Mouse (Mus musculus): ENCODE measurements around the gene Cadps2. TPM values are rescaled to one million over a fixed set of nuclear protein-coding genes. Genes with fewer than 3 reads are reported as not detected.

Cadps2 gene
- total RNA-seq (2015) (not detected in 2 replicates), total RNA-seq (2017) (0.04 TPM in 1 of 2 replicates, not detected in the other)

- ATAC-seq (ENCODE audit: poor library complexity, severe bottlenecking) = peak; percentile 40
Measured at GRCm38 (mm10) chr6:23839009-23839811, at the start of gene Cadps2. Gene Cadps2, minus strand, starts transcription at chr6:23839421.

- ATAC-seq (ENCODE audit: poor library complexity, severe bottlenecking) = no peak
Measured at GRCm38 (mm10) chr6:23886418-23886817, 47.2 kb upstream of the Cadps2 start.

GRCm38 (mm10) chr6:23876765-23877408 lies 37.7 kb upstream of the Cadps2 start:
- ATAC-seq (ENCODE audit: poor library complexity, severe bottlenecking) = no peak

GRCm38 (mm10) chr6:23876363-23876762 lies 37.1 kb upstream of the Cadps2 start:
- ATAC-seq (ENCODE audit: poor library complexity, severe bottlenecking) = no peak

GRCm38 (mm10) chr6:23873812-23874211 lies 34.6 kb upstream of the Cadps2 start:
- ATAC-seq (ENCODE audit: poor library complexity, severe bottlenecking) = no peak

- no peak for ATAC-seq (ENCODE audit: poor library complexity, severe bottlenecking)
Measured at GRCm38 (mm10) chr6:23873231-23873630, 34.0 kb upstream of the Cadps2 start.

GRCm38 (mm10) chr6:23869971-23870370 lies 30.8 kb upstream of the Cadps2 start:
- ATAC-seq (ENCODE audit: poor library complexity, severe bottlenecking) = no peak

GRCm38 (mm10) chr6:23866298-23866697 lies 27.1 kb upstream of the Cadps2 start:
- no peak for ATAC-seq (ENCODE audit: poor library complexity, severe bottlenecking)

GRCm38 (mm10) chr6:23853464-23853863 lies 14.2 kb upstream of the Cadps2 start:
- no peak for ATAC-seq (ENCODE audit: poor library complexity, severe bottlenecking)

GRCm38 (mm10) chr6:23840001-23840400 lies 780 bp upstream of the Cadps2 start:
- ATAC-seq (ENCODE audit: poor library complexity, severe bottlenecking) = no peak

GRCm38 (mm10) chr6:23838401-23839008 lies 716 bp downstream of the Cadps2 start:
- ATAC-seq (ENCODE audit: poor library complexity, severe bottlenecking) = 0 out of 2 replicates have a peak, but pooled peaks have one; percentile 15

- no peak for ATAC-seq (ENCODE audit: poor library complexity, severe bottlenecking)
Measured at GRCm38 (mm10) chr6:23837631-23838030, 1.6 kb downstream of the Cadps2 start.

- no peak for ATAC-seq (ENCODE audit: poor library complexity, severe bottlenecking)
Measured at GRCm38 (mm10) chr6:23837127-23837526, 2.1 kb downstream of the Cadps2 start.

GRCm38 (mm10) chr6:23836694-23837093 lies 2.5 kb downstream of the Cadps2 start:
- ATAC-seq (ENCODE audit: poor library complexity, severe bottlenecking) = no peak

GRCm38 (mm10) chr6:23835552-23835951 lies 3.7 kb downstream of the Cadps2 start:
- ATAC-seq (ENCODE audit: poor library complexity, severe bottlenecking) = no peak

GRCm38 (mm10) chr6:23830741-23831140 lies 8.5 kb downstream of the Cadps2 start:
- ATAC-seq (ENCODE audit: poor library complexity, severe bottlenecking) = no peak

- ATAC-seq (ENCODE audit: poor library complexity, severe bottlenecking) = no peak
Measured at GRCm38 (mm10) chr6:23829338-23829737, 9.9 kb downstream of the Cadps2 start.

- no peak for ATAC-seq (ENCODE audit: poor library complexity, severe bottlenecking)
Measured at GRCm38 (mm10) chr6:23821819-23822218, 17.4 kb downstream of the Cadps2 start.

GRCm38 (mm10) chr6:23810087-23810486 lies 29.1 kb downstream of the Cadps2 start:
- ATAC-seq (ENCODE audit: poor library complexity, severe bottlenecking) = no peak

- no peak for ATAC-seq (ENCODE audit: poor library complexity, severe bottlenecking)
Measured at GRCm38 (mm10) chr6:23809344-23809743, 29.9 kb downstream of the Cadps2 start.

GRCm38 (mm10) chr6:23805333-23805732 lies 33.9 kb downstream of the Cadps2 start:
- no peak for ATAC-seq (ENCODE audit: poor library complexity, severe bottlenecking)

- no peak for ATAC-seq (ENCODE audit: poor library complexity, severe bottlenecking)
Measured at GRCm38 (mm10) chr6:23791822-23792221, 47.4 kb downstream of the Cadps2 start.

Measured in megakaryocyte, adult 5-6 weeks (primary cell).